Mouse (Mus musculus): ENCODE data around the gene Olfr790.

- no peak for TF ChIP-seq CTCF (IDR thresholded peaks at IDR 0.05; ENCODE audit: borderline replicate concordance, extremely low read depth, insufficient read depth, insufficient read length)
- no peak for TF ChIP-seq POLR2A (IDR thresholded peaks at IDR 0.05; ENCODE audit: borderline replicate concordance, extremely low read depth, insufficient read depth, insufficient read length, poor library complexity, severe bottlenecking)
Observed at GRCm38 (mm10) chr10:129473256-129473655, 25.0 kb upstream of the Olfr790 start.
